Mouse (Mus musculus): ENCODE results near the gene Plscr1.

DNA sequence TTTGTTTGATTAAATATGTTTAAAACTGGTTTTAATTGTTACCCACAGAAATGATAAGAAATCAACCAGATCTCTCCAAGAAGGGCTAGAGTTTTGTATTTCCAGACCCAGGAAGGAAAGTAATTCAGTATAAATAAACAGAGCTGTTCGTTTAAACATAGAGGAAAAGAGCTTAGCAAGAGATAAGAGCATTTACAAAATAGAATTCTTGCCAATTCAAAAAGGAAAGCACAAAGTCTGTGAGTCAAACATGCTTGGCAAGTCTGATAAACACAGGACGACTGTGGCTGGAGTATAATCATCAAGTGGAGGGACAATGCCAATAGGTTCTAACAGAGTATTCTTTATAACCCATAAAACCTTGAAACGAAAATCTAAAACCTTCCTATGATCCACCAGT, 38.5 kb upstream of the Plscr1 start:
- TF ChIP-seq CTCF (IDR thresholded peaks at IDR 0.05; ENCODE audit: insufficient read depth, low read depth, low read length) (no peak), POLR2A (IDR thresholded peaks at IDR 0.05; ENCODE audit: insufficient read depth, low read depth, low read length) (no peak)
